Mouse (Mus musculus): ENCODE measurements around the gene Arih1. TPM values are rescaled to one million over a fixed set of nuclear protein-coding genes. Genes with fewer than 3 reads are reported as not detected.

Arih1 gene
- polyA plus RNA-seq, 1 experiment from 2014 or later, result 19.6 TPM

- no peaks in the 10 kb centered on the region for H3K4me1 ChIP-seq (ENCODE audit: control insufficient read depth, insufficient read depth, low read length)
- H3K4me3 ChIP-seq (replicated peaks; ENCODE audit: low read depth, low read length), result no peak overlapping the region
- ATAC-seq (ENCODE audit: low FRiP score, low TSS enrichment) (no peak), DNase-seq (no peak)
- no peak overlapping the region for H3K9ac ChIP-seq (replicated peaks; ENCODE audit: low read length)
- H3K9me3 ChIP-seq (ENCODE audit: control insufficient read depth, low read length), result no peaks in the 10 kb centered on the region
- H3K27ac ChIP-seq (replicated peaks; ENCODE audit: low read depth, low read length), result no peak overlapping the region
- WGBS, result 79% methylated on average over 3 of the region's 3 CpGs
- H3K4me2 ChIP-seq (ENCODE audit: low read length), result no peak overlapping the region
- H3K36me3 ChIP-seq (ENCODE audit: control insufficient read depth, insufficient read depth, low read length), result no peaks in the 10 kb centered on the region
- H3K27me3 ChIP-seq (ENCODE audit: control insufficient read depth, insufficient read depth, low read length), result no peaks in the 10 kb centered on the region
Observed at GRCm38 (mm10) chr9:59455404-59456068, 30.9 kb downstream of the Arih1 start.

GRCm38 (mm10) chr9:59433729-59434128, 52.7 kb downstream of the Arih1 start:
- DNase-seq, result no peak
- H3K9me3 ChIP-seq (ENCODE audit: control insufficient read depth, low read length), result no peaks in the 10 kb centered on the region
- no peak overlapping the region for H3K4me3 ChIP-seq (replicated peaks; ENCODE audit: low read depth, low read length)
- WGBS, result 89% methylated on average over 1 of the region's 1 CpGs
- no peak overlapping the region for H3K9ac ChIP-seq (replicated peaks; ENCODE audit: low read length)
- H3K27ac ChIP-seq (replicated peaks; ENCODE audit: low read depth, low read length), result no peak overlapping the region
- no peaks in the 10 kb centered on the region for H3K27me3 ChIP-seq (ENCODE audit: control insufficient read depth, insufficient read depth, low read length)
- H3K36me3 ChIP-seq (ENCODE audit: control insufficient read depth, insufficient read depth, low read length), result peaks cover 15% of the 10 kb centered on the region
- no peaks in the 10 kb centered on the region for H3K4me1 ChIP-seq (ENCODE audit: control insufficient read depth, insufficient read depth, low read length)
- ATAC-seq (ENCODE audit: low FRiP score, low TSS enrichment), result no peak
- H3K4me2 ChIP-seq (ENCODE audit: low read length), result no peak overlapping the region

DNA sequence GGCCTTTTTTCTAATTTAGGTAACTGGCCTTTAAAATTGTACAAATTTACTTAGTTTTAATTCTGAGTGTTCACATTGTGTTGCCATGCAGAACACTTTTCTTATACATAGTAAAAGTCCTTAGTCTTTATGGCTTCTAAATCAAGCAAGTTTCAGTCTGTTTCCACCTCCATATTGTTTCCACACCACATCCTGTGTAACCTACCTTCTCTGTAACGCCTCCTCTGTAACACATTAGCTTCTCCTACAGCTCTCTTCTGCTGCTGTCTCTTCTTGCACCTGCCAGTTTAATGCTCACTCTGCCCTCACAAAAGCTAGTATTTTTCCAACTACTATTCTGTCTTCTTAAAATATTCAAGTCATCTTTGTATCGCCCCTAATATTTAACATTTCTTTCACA, 54.8 kb downstream of the Arih1 start:
- Histone ChIP-seq H3K36me3 (ENCODE audit: control insufficient read depth, insufficient read depth, low read length) (peaks cover 12% of the 10 kb centered on the region), H3K27ac (replicated peaks; ENCODE audit: low read depth, low read length) (no peak overlapping the region), H3K4me2 (ENCODE audit: low read length) (no peak overlapping the region), H3K9ac (replicated peaks; ENCODE audit: low read length) (no peak overlapping the region), H3K27me3 (ENCODE audit: control insufficient read depth, insufficient read depth, low read length) (no peaks in the 10 kb centered on the region), H3K4me1 (ENCODE audit: control insufficient read depth, insufficient read depth, low read length) (no peaks in the 10 kb centered on the region), H3K4me3 (replicated peaks; ENCODE audit: low read depth, low read length) (no peak overlapping the region), H3K9me3 (ENCODE audit: control insufficient read depth, low read length) (no peaks in the 10 kb centered on the region)
- DNase-seq (no peak), ATAC-seq (ENCODE audit: low FRiP score, low TSS enrichment) (no peak)
- WGBS, result 99% methylated on average over 2 of the region's 2 CpGs

DNA sequence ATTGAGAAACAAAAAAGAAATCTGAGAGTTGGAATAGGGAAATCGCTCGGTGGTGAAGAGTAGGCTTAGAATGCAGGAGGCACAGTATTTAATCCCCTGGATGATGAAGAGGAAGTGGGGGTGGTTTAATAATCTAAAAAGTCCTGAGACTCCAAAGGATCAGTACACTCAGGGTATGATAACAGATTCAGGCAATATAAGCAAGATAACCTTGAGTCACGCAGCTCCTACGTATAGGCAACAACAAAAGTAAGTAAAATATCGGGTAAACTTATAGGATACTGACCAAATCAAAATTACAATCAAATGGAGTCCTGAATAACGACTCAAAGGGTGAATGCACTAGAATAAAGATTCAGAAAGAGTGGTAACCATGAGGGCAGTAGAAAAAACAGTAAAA, 65.9 kb downstream of the Arih1 start:
- ATAC-seq (ENCODE audit: low FRiP score, low TSS enrichment) (no peak), DNase-seq (no peak)
- no peak overlapping the region for H3K4me3 ChIP-seq (replicated peaks; ENCODE audit: low read depth, low read length)
- no peak overlapping the region for H3K4me2 ChIP-seq (ENCODE audit: low read length)
- no peaks in the 10 kb centered on the region for H3K27me3 ChIP-seq (ENCODE audit: control insufficient read depth, insufficient read depth, low read length)
- H3K27ac ChIP-seq (replicated peaks; ENCODE audit: low read depth, low read length), result no peak overlapping the region
- H3K9me3 ChIP-seq (ENCODE audit: control insufficient read depth, low read length), result no peaks in the 10 kb centered on the region
- H3K4me1 ChIP-seq (ENCODE audit: control insufficient read depth, insufficient read depth, low read length), result no peaks in the 10 kb centered on the region
- H3K36me3 ChIP-seq (ENCODE audit: control insufficient read depth, insufficient read depth, low read length), result no peaks in the 10 kb centered on the region
- WGBS, result 94% methylated on average over 6 of the region's 6 CpGs
- no peak overlapping the region for H3K9ac ChIP-seq (replicated peaks; ENCODE audit: low read length)

GRCm38 (mm10) chr9:59407271-59407670, 79.1 kb downstream of the Arih1 start:
- DNase-seq (no peak), ATAC-seq (ENCODE audit: low FRiP score, low TSS enrichment) (no peak)
- H3K27ac ChIP-seq (replicated peaks; ENCODE audit: low read depth, low read length), result no peak overlapping the region
- no peak overlapping the region for H3K4me2 ChIP-seq (ENCODE audit: low read length)
- WGBS, result 95% methylated on average over 1 of the region's 1 CpGs
- H3K4me3 ChIP-seq (replicated peaks; ENCODE audit: low read depth, low read length), result no peak overlapping the region
- H3K4me1 ChIP-seq (ENCODE audit: control insufficient read depth, insufficient read depth, low read length), result no peaks in the 10 kb centered on the region
- H3K36me3 ChIP-seq (ENCODE audit: control insufficient read depth, insufficient read depth, low read length), result peaks cover 48% of the 10 kb centered on the region
- no peaks in the 10 kb centered on the region for H3K27me3 ChIP-seq (ENCODE audit: control insufficient read depth, insufficient read depth, low read length)
- no peaks in the 10 kb centered on the region for H3K9me3 ChIP-seq (ENCODE audit: control insufficient read depth, low read length)
- H3K9ac ChIP-seq (replicated peaks; ENCODE audit: low read length), result no peak overlapping the region

- no peaks in the 10 kb centered on the region for H3K9me3 ChIP-seq (ENCODE audit: control insufficient read depth, low read length)
- no peak for DNase-seq
- no peak overlapping the region for H3K4me3 ChIP-seq (replicated peaks; ENCODE audit: low read depth, low read length)
- no peak for ATAC-seq (ENCODE audit: low FRiP score, low TSS enrichment)
- no peak overlapping the region for H3K4me2 ChIP-seq (ENCODE audit: low read length)
- H3K36me3 ChIP-seq (ENCODE audit: control insufficient read depth, insufficient read depth, low read length), result peaks cover 31% of the 10 kb centered on the region
- H3K4me1 ChIP-seq (ENCODE audit: control insufficient read depth, insufficient read depth, low read length), result no peaks in the 10 kb centered on the region
- WGBS, result 96% methylated on average over 4 of the region's 4 CpGs
- no peak overlapping the region for H3K27ac ChIP-seq (replicated peaks; ENCODE audit: low read depth, low read length)
- no peaks in the 10 kb centered on the region for H3K27me3 ChIP-seq (ENCODE audit: control insufficient read depth, insufficient read depth, low read length)
- no peak overlapping the region for H3K9ac ChIP-seq (replicated peaks; ENCODE audit: low read length)
Observed at GRCm38 (mm10) chr9:59389086-59389485, 97.3 kb downstream of the Arih1 start.

GRCm38 (mm10) chr9:59388311-59388710, 98.1 kb downstream of the Arih1 start:
- Histone ChIP-seq H3K4me2 (ENCODE audit: low read length) (no peak overlapping the region), H3K36me3 (ENCODE audit: control insufficient read depth, insufficient read depth, low read length) (peaks cover 24% of the 10 kb centered on the region), H3K9me3 (ENCODE audit: control insufficient read depth, low read length) (no peaks in the 10 kb centered on the region), H3K27me3 (ENCODE audit: control insufficient read depth, insufficient read depth, low read length) (no peaks in the 10 kb centered on the region), H3K4me1 (ENCODE audit: control insufficient read depth, insufficient read depth, low read length) (no peaks in the 10 kb centered on the region), H3K27ac (replicated peaks; ENCODE audit: low read depth, low read length) (no peak overlapping the region), H3K9ac (replicated peaks; ENCODE audit: low read length) (no peak overlapping the region), H3K4me3 (replicated peaks; ENCODE audit: low read depth, low read length) (no peak overlapping the region)
- DNase-seq (no peak), ATAC-seq (ENCODE audit: low FRiP score, low TSS enrichment) (no peak)
- WGBS, result 86% methylated on average over 1 of the region's 1 CpGs

GRCm38 (mm10) chr9:59387461-59387860, 99.0 kb downstream of the Arih1 start:
- peaks cover 15% of the 10 kb centered on the region for H3K36me3 ChIP-seq (ENCODE audit: control insufficient read depth, insufficient read depth, low read length)
- H3K4me2 ChIP-seq (ENCODE audit: low read length), result no peak overlapping the region
- ATAC-seq (ENCODE audit: low FRiP score, low TSS enrichment) (no peak), DNase-seq (no peak)
- WGBS, result 67% methylated on average over 3 of the region's 3 CpGs
- H3K9ac ChIP-seq (replicated peaks; ENCODE audit: low read length), result no peak overlapping the region
- no peaks in the 10 kb centered on the region for H3K4me1 ChIP-seq (ENCODE audit: control insufficient read depth, insufficient read depth, low read length)
- H3K4me3 ChIP-seq (replicated peaks; ENCODE audit: low read depth, low read length), result no peak overlapping the region
- no peaks in the 10 kb centered on the region for H3K9me3 ChIP-seq (ENCODE audit: control insufficient read depth, low read length)
- no peak overlapping the region for H3K27ac ChIP-seq (replicated peaks; ENCODE audit: low read depth, low read length)
- H3K27me3 ChIP-seq (ENCODE audit: control insufficient read depth, insufficient read depth, low read length), result no peaks in the 10 kb centered on the region

DNA sequence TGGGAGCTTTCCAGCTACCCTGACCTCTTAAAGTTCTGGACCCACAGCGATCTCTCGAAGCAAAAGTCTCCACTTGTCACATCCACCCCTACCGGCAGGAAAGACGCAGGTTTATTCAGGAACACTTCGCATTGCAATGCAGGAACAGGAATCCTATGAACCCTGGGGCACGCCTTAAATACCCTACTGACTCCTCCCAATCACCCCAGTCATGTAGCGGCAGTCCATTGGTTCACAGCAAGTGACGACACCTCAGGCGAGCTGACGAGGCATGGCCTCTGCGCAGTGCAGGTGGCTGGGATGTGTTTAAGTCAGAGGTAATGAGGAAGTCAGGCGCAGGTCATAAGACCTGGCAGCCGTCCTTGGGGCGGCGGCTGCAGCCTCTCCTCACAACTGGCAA, 110.8 kb downstream of the Arih1 start:
- Histone ChIP-seq H3K4me3 (replicated peaks; ENCODE audit: low read depth, low read length) (no peak overlapping the region), H3K4me2 (ENCODE audit: low read length) (no peak overlapping the region), H3K9ac (replicated peaks; ENCODE audit: low read length) (no peak overlapping the region), H3K4me1 (ENCODE audit: control insufficient read depth, insufficient read depth, low read length) (no peaks in the 10 kb centered on the region), H3K36me3 (ENCODE audit: control insufficient read depth, insufficient read depth, low read length) (no peaks in the 10 kb centered on the region), H3K27ac (replicated peaks; ENCODE audit: low read depth, low read length) (no peak overlapping the region), H3K27me3 (ENCODE audit: control insufficient read depth, insufficient read depth, low read length) (no peaks in the 10 kb centered on the region), H3K9me3 (ENCODE audit: control insufficient read depth, low read length) (no peaks in the 10 kb centered on the region; the same call in 1 of the 2 replicates)
- DNase-seq (no peak), ATAC-seq (ENCODE audit: low FRiP score, low TSS enrichment) (no peak)
- 94% methylated on average over 15 of the region's 15 CpGs for WGBS

Measured in midbrain, embryonic 14.5 days (tissue).